Mouse (Mus musculus) bone marrow, adult 2 months (tissue): ENCODE data around the gene Zfp992. TPM values are rescaled to one million over a fixed set of nuclear protein-coding genes. Genes with fewer than 3 reads are reported as not detected.
"Not testable (repeated sequence)": the region's sequence is repeated elsewhere in the genome, so short reads cannot be mapped to it uniquely, and the experiment has no call there.

Experiments used
- H3K27ac ChIP-seq: fragments of 200-500 bp; 2 replicates; pipeline ENCODE4 v1.5.1; 2012; ENCODE audit warnings: low read depth, mild to moderate bottlenecking, control low read depth, inconsistent platforms, low read length; ENCODE audit not compliant: control insufficient read depth, poor library complexity, insufficient read depth
- H3K4me1 ChIP-seq: fragments of 200-500 bp; 2 replicates; pipeline ENCODE4 v1.6.1; 2011; ENCODE audit warnings: low read length; ENCODE audit not compliant: control insufficient read depth, insufficient read depth
- H3K4me3 ChIP-seq: fragments of 200-500 bp; replicated peaks from 2 replicates; pipeline ENCODE3; 2011; ENCODE audit warnings: mild to moderate bottlenecking, low read depth, low read length, control low read depth; ENCODE audit not compliant: control insufficient read depth
- CTCF ChIP-seq: fragments of 200-500 bp; IDR thresholded peaks from 2 replicates; pipeline ENCODE4 v1.5.1; 2011; ENCODE audit warnings: low read length, control low read depth; ENCODE audit not compliant: control insufficient read depth, insufficient read depth
- POLR2A ChIP-seq: fragments of 200-500 bp; IDR thresholded peaks from 2 replicates; pipeline ENCODE4 v1.6.1; 2011; ENCODE audit warnings: low read depth, mild to moderate bottlenecking, control low read depth, low read length, borderline replicate concordance; ENCODE audit not compliant: control insufficient read depth
- WGBS: fragments of 180-500 bp; shearing (Covaris S2); methylation state at CpG from one replicate; pipeline ENCODE4 v1.1.7; 2018; 5-methylcytosine and 5-hydroxymethylcytosine counted together
- polyA plus RNA-seq: library from polyadenylated mRNA; stranded (reverse); fragments of >200 nt; gene quantifications from 2 replicates; pipeline ENCODE4 v1.2.4, GENCODE M21; 2011; ENCODE audit warnings: low replicate concordance; ENCODE audit not compliant: missing spikeins, insufficient read depth, insufficient read length

Zfp992 gene
- polyA plus RNA-seq, 1 experiment, result 10.0 TPM

- H3K27ac ChIP-seq, H3K4me3 ChIP-seq, H3K4me1 ChIP-seq: not testable (repeated sequence)
- 71% methylated on average over 3 of the region's 3 CpGs for WGBS
These were observed 28.1 kb downstream of the Zfp992 start for GRCm38 (mm10) chr4:146476959-146477358.

DNA sequence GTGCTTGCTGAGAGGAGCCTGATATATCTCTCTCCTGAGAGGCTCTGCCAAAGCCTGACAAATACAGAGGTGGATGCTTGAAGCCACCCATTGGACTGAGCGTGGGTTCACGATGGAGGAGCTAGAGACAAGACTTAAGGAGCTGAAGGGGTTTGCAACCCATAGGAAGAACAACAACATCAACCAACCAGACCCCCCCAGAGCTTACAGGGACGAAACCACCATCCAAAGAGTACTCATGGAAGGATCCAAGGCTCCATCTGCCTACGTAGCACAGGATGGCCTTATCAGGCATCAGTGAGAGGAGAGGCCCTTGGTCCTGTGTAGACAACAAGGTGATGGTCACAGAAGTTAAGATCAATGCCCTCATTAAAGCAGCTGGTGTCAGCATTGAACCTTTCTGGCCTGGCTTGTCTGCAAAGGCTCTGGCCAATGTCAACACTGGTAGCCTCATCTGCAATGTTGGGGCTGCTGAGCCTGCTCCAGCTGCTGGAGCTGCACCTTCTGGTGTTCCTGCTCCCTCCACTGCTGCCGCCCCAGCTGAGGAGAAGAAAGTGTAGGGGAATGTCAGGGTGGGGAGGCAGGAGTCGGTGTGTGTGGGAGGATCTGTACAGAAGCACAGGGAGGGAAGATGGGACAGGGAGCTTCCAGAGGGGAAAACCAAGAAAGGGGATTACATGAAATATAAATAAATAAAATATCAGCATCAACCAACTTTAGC lies 31.7 kb downstream of the Zfp992 start:
- 63% methylated on average over 6 of the region's 6 CpGs for WGBS
- not testable (repeated sequence) for H3K4me3 ChIP-seq, H3K4me1 ChIP-seq, H3K27ac ChIP-seq

- not testable (repeated sequence) for H3K27ac ChIP-seq, H3K4me3 ChIP-seq, H3K4me1 ChIP-seq
- WGBS, result 79% methylated on average over 10 of the region's 10 CpGs
These were observed 33.7 kb downstream of the Zfp992 start for GRCm38 (mm10) chr4:146482546-146482945.

DNA sequence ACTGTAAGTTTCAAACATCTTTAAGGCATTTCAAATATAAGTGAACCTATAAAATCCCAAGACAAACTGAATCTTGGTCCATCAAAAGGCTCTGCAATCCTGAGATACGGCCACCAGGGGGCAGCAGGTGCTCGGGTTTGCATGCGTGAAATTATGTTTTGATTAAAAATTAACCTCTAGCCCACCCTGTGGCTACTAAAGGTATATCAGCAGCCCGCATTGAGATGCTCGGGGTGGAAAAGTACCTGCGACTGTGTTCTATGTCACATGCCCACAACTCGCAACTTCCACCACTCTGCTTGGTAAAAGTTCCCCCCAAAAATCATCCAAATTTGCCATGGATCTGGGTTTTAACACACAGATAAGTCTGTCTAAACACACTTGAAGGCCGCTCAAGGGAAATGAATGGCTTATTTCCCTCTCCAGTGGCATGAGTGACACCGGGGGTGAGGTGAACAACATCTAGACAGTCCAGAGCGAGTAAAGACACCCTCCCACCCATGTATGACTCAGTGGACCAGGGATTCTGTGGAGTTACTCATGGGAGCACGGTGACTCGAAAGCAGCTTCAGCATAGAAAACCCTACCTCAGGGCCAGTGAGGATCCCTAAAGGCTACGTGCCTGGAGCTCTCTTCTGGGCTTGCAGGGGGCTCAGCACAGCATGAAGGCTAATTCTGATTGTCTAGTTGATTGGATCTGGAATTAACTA lies 34.9 kb downstream of the Zfp992 start:
- 67% methylated on average over 13 of the region's 13 CpGs for WGBS
- H3K27ac ChIP-seq, H3K4me3 ChIP-seq, H3K4me1 ChIP-seq: not testable (repeated sequence)
- 0 out of 2 replicates have a peak, but pooled peaks have one; percentile 19 for TF ChIP-seq CTCF

- H3K4me3 ChIP-seq, H3K27ac ChIP-seq, H3K4me1 ChIP-seq: not testable (repeated sequence)
These were observed 35.9 kb downstream of the Zfp992 start for GRCm38 (mm10) chr4:146484676-146485075.

GRCm38 (mm10) chr4:146485183-146485939 lies 36.5 kb downstream of the Zfp992 start:
- H3K4me3 ChIP-seq, H3K27ac ChIP-seq, H3K4me1 ChIP-seq: not testable (repeated sequence)
- WGBS, result 63% methylated on average over 6 of the region's 6 CpGs

GRCm38 (mm10) chr4:146486753-146487152 lies 37.9 kb downstream of the Zfp992 start:
- 56% methylated on average over 1 of the region's 1 CpGs for WGBS

DNA sequence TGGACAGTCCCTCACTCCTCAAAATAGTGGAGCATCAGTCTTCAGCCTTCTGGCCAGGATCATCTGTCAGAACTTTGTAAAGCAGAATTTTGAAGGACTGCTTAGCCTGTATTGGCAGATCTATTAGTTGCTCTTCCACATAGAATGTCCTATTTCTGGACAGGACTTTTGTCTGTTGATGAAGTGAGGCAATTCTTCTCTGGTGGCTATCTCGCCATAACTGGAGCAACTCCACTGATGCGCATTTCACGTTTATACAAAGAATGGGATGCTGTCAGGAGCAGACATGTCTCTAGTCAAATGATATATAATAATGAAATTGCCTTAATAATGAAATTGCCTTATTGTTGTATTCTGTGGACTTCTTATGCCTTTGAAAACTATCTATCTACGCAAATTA lies 40.4 kb downstream of the Zfp992 start:
- not testable (repeated sequence) for H3K4me1 ChIP-seq, H3K4me3 ChIP-seq, H3K27ac ChIP-seq
- WGBS, result 68% methylated on average over 4 of the region's 4 CpGs

More at GRCm38 (mm10) chr4:146486753-146487152, 37.9 kb downstream of the Zfp992 start:
- H3K4me3 ChIP-seq, H3K4me1 ChIP-seq, H3K27ac ChIP-seq: not testable (repeated sequence)

DNA sequence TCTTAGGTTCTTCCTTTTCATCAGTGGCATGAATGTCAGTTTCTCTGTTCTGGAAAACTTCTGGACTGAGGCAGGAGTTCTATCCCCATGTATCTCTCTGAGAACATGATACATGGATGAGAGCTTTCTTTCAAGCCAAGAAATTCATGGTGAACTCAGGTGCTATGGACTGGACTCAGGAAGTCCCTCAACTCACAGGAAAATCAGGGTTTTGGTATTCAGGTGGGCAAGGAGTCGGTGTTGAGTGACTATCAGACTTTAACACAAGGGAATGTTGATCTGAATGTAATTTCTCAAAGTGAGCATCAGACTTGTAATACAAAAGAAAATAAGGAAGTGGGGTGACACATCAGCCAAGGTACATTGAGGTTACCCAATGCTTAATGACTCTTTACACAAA lies 43.2 kb downstream of the Zfp992 start:
- H3K4me1 ChIP-seq, H3K27ac ChIP-seq, H3K4me3 ChIP-seq: not testable (repeated sequence)
- 73% methylated on average over 1 of the region's 1 CpGs for WGBS

DNA sequence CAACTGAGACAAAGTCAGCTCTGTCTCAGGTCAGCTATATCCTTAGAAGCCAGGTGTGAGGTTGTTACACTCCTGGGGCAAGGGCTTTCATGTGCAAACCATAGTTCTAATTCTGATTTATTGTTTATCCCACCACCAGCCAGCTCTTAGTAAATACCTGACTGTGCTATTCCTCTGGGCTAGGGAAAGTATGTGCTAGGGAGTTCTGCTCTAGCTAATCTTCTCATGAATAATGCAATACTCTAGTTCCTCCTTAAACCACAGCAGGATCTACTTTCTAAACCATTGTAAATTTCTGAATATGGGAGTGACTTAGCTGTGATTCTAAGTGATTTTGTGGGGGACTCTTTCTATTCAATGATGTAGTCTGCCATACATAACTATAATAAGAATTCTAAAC lies 43.6 kb downstream of the Zfp992 start:
- Histone ChIP-seq H3K4me3 (no peak overlapping the region), H3K27ac (no peak overlapping the region), H3K4me1 (no peaks in the 10 kb centered on the region)
- no peak for TF ChIP-seq CTCF
- TF ChIP-seq POLR2A, result no peak
